Mouse (Mus musculus): ENCODE measurements around the gene Lrrc8c.

Lrrc8c gene

GRCm38 (mm10) chr5:105500132-105501121 is 18.8 kb upstream of the Lrrc8c start:
- no peak for DNase-seq (ENCODE audit: extremely low spot score, low spot score)

- DNase-seq (ENCODE audit: extremely low spot score, low spot score), result no peak
Observed at GRCm38 (mm10) chr5:105501136-105501535, 18.1 kb upstream of the Lrrc8c start.

DNA sequence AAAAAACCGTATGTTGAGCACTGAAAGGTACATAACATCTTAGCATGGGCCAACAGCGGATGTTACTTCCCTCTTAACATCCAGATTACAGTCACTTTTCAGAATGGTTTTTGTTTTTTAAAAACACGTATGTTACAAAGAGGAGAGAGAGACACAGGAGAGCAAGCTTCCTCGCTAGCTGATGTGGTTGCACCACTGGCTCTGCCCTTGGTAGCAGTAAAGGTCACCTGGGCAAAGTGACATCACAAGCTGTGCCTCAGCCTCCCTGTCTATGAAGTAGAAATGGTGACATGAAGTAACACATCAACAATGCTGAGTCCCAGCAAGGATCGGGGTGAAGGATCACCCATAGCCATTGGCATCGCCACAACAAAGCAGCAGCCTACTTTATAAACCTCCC is 10.4 kb upstream of the Lrrc8c start:
- DNase-seq (ENCODE audit: extremely low spot score, low spot score), result no peak

GRCm38 (mm10) chr5:105512297-105512696 is 6.9 kb upstream of the Lrrc8c start:
- no peak for DNase-seq (ENCODE audit: extremely low spot score, low spot score)

DNA sequence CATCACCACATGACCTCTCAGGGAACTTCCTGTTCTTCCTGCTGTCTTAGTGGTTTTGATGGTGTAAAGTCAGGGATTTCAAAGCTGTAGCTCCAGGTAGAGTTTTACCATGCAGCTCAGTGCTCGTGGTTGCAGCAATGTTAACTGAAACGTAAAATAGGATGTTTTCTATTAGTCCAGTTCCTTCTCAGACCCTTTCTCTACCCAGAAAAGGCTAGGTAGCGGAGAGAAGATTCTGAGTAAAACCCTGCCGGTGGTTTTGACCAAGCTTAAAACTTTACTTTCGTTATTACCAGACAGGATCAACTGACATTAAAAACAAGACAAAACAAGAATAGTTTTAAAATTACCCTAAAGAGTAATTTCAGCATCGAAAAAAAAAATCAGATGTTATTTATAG is 3.7 kb upstream of the Lrrc8c start:
- DNase-seq (ENCODE audit: extremely low spot score, low spot score), result no peak

DNA sequence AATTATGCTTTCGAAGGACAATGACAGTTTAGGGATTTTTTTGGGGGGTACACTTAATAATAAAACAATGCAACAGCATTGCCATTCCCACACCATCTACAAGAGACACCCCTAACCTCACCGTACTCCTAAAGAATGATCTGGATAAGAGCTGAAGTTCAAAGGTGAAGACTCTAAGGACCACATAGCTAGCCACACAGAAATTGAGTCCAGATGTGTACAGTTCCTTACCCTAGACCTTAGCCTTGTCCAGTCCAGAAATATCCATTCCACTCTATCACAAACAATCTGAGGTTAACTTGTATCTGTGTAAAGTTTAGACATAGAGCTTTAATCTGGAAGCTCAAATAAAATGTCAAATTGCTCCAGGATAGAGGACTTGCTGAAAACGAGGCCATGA is 2.9 kb upstream of the Lrrc8c start:
- no peak for DNase-seq (ENCODE audit: extremely low spot score, low spot score)

- no peak for DNase-seq (ENCODE audit: extremely low spot score, low spot score)
Observed at GRCm38 (mm10) chr5:105517992-105518625, 1.1 kb upstream of the Lrrc8c start.

DNA sequence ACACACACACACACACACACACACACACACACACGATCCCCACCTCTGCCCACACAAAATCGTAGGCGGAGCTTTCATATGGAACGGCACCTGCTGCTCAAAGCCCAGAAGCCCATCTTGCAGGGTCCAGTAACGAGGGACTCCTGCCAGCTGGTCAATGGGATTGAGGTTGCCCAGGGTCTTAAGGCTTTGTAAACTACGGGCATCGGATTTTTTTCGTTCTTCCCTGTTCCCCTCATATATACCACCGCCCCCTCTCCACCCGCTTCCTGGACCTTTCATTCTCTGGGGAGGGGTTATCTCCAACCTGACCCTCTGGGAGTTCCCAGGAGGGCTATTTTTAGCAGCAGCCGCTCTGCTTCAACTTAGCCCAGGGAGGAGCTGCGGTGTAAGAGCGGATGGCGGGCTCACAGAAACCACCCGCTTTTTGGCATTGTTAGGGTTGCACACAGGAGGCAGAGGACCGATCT is 527 bp upstream of the Lrrc8c start:
- DNase-seq (ENCODE audit: extremely low spot score, low spot score), result no peak

DNA sequence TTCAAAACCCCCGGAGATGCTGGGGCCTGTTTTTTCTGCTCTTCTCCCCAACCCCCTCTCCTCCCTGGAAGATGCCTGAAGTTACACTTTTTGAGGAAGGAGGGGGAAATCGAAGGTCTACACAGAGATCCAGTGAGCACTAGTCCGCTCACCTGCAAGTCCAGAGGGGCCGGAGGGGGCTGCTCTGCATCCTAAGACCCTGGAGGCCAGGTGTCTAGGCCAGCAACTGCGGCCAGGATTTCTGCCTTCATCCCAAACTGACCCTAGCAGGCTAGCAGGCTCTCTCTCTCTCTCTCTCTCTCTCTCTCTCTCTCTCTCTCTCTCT is 750 bp downstream of the Lrrc8c start:
- DNase-seq (ENCODE audit: extremely low spot score, low spot score), result no peak

GRCm38 (mm10) chr5:105520442-105520965 is 1.3 kb downstream of the Lrrc8c start:
- no peak for DNase-seq (ENCODE audit: extremely low spot score, low spot score)

DNA sequence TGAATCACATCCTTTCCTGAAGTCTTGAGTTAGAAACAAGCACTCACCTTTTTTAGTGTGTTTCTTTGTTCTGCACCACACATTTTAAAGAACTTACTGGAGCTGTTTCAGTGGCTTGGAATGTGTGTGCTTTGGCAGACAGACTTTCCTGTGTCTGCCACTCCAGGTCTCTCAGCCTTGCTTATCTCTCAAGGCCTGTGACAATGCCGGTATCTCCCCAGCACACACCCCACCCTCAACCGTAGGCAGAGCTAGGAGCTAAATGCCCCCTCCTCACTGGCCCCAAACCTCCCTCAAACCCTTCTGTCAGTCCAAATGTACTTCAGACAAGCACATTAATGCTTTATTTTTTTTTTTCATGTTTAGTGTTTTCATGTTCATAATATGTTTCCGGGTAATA is 4.3 kb downstream of the Lrrc8c start:
- no peak for DNase-seq (ENCODE audit: extremely low spot score, low spot score)

- no peak for DNase-seq (ENCODE audit: extremely low spot score, low spot score)
Observed at GRCm38 (mm10) chr5:105525004-105525403, 5.8 kb downstream of the Lrrc8c start.

DNA sequence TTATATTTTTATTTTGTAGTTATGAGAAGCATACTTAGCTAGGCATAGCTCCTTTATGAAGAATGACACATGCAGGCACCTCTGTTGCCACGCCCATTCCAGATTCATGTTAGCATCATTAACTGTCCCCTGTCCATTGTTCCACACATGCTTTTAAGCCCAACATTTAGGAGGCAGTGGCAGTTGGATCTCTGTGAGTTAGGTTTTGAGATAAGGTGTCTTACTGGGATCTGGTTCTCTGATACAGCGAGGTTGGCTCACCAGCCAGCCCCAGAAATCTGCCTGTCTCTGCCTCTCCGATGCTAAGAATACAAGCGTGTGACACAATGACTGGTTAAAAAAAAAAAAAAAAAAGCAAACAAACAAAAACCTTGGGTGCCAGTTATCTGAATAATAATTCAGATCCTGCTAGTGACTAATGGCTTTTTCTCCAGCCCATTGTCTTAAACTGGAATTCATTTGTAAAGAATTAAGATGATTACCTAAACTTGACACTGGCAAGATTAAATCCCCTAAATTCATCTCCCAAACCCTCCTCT is 7.0 kb downstream of the Lrrc8c start:
- no peak for DNase-seq (ENCODE audit: extremely low spot score, low spot score)

- no peak for DNase-seq (ENCODE audit: extremely low spot score, low spot score)
Observed at GRCm38 (mm10) chr5:105526766-105527165, 7.6 kb downstream of the Lrrc8c start.

GRCm38 (mm10) chr5:105527477-105528331 is 8.5 kb downstream of the Lrrc8c start:
- DNase-seq (ENCODE audit: extremely low spot score, low spot score), result no peak

GRCm38 (mm10) chr5:105530576-105530975 is 11.4 kb downstream of the Lrrc8c start:
- DNase-seq (ENCODE audit: extremely low spot score, low spot score), result no peak

GRCm38 (mm10) chr5:105535186-105535585 is 16.0 kb downstream of the Lrrc8c start:
- no peak for DNase-seq (ENCODE audit: extremely low spot score, low spot score)

DNA sequence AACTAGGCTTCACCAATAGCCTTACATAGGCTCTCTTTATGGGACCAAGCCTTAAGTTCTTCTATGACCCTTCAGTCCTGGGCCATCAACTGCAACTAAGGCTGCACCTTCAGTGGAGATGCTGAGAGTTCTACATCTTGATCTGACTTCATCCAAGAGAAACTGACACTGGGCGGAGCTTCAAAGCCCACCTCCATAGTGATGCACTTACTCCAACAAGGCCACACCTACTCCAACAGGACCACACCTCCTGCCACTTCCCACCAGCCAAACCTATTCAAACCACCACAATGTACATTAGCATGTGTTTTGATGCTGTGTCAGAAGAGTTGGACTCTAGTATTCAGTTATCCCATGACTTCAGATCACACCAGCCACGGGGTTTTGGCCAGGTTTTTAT is 17.0 kb downstream of the Lrrc8c start:
- no peak for DNase-seq (ENCODE audit: extremely low spot score, low spot score)

- no peak for DNase-seq (ENCODE audit: extremely low spot score, low spot score)
Observed at GRCm38 (mm10) chr5:105537101-105537723, 18.0 kb downstream of the Lrrc8c start.

DNA sequence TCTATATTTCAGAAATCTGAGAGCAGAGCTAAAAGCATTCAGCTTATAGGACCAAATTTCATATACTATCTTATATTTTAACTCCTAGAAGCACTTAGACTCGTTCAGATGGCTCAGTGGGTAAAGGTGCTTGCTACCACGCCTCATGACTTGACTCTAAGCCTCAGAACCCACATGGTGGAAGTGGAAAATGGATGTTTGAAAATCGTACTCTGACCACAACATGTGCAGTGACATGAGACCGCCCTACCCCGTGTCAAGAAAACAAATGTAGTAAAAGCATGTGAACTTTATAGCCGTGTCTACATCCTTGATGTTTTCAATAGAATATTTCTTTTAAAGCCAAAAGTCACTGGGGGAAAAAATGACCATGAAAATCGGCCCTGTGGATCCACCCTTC is 21.9 kb downstream of the Lrrc8c start:
- no peak for DNase-seq (ENCODE audit: extremely low spot score, low spot score)

DNA sequence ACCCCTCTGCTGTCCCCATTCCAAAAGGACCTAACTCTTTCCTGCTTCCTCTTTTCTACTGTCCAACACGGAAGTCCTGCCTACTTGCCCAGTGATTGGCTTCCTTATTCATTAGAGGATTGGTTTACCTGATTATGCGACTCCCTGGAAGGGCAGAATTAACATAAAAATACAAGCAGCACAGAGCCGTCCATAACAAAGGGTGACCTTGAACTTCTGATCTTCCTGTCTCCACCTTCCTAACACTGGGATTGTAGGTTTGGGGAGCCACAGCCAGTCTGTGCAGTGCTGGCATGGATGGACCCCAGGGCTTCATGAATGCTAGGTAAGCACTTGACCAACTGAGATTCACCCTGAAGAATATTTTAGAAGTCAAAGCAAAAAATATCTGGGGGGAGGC is 25.9 kb downstream of the Lrrc8c start:
- no peak for DNase-seq (ENCODE audit: extremely low spot score, low spot score)
